Mouse (Mus musculus) forebrain, embryonic 12.5 days (tissue): Measurements from ENCODE around the gene Sh3gl3. TPM values are rescaled to one million over a fixed set of nuclear protein-coding genes. Genes with fewer than 3 reads are reported as not detected.

Experiments used
- ATAC-seq: fragments of 200-750 bp; cut with Nextera tagmentation; 2 replicates; pipeline ENCODE4 v1.8.0; 2017; ENCODE audit warnings: moderate TSS enrichment; ENCODE audit not compliant: low FRiP score
- H3K27ac ChIP-seq: fragments of 300-500 bp; sonication (generic); 2 replicates; pipeline ENCODE4 v1.5.1; 2016; ENCODE audit warnings: mild to moderate bottlenecking
- H3K27me3 ChIP-seq: fragments of 300-500 bp; sonication (generic); 2 replicates; pipeline ENCODE4 v1.6.1; 2016; ENCODE audit warnings: mild to moderate bottlenecking
- H3K36me3 ChIP-seq: fragments of 300-500 bp; sonication (generic); replicated peaks from 2 replicates; pipeline ENCODE4 v1.6.1; 2016; ENCODE audit warnings: mild to moderate bottlenecking
- H3K4me1 ChIP-seq: fragments of 300-500 bp; sonication (generic); 2 replicates; pipeline ENCODE4 v1.6.1; 2016
- H3K4me2 ChIP-seq: fragments of 300-500 bp; sonication (generic); 2 replicates; pipeline ENCODE4 v1.6.1; 2016; ENCODE audit warnings: mild to moderate bottlenecking, moderate library complexity
- H3K4me3 ChIP-seq: fragments of 300-500 bp; sonication (generic); replicated peaks from 2 replicates; pipeline ENCODE4 v1.5.1; 2016; ENCODE audit warnings: mild to moderate bottlenecking
- H3K9ac ChIP-seq: fragments of 300-500 bp; sonication (generic); 2 replicates; pipeline ENCODE4 v1.6.1; 2016; ENCODE audit warnings: mild to moderate bottlenecking
- H3K9me3 ChIP-seq: fragments of 300-500 bp; sonication (generic); 2 replicates; pipeline ENCODE4 v1.6.1; 2016
- WGBS: fragments of 180-500 bp; shearing (Covaris S2); methylation state at CpG from one replicate; pipeline ENCODE4 v1.1.7; 2016; 5-methylcytosine and 5-hydroxymethylcytosine counted together
- polyA plus RNA-seq: library from polyadenylated mRNA; unstranded; fragments of >200 nt; fragmentation: Nextera tagmentation; extraction: Ambion mirVana; gene quantifications from 2 replicates; pipeline ENCODE4 v1.2.1, GENCODE M21; 2016

Gene Sh3gl3
- polyA plus RNA-seq, 1 experiment from 2014 or later, result 20.7 TPM

DNA sequence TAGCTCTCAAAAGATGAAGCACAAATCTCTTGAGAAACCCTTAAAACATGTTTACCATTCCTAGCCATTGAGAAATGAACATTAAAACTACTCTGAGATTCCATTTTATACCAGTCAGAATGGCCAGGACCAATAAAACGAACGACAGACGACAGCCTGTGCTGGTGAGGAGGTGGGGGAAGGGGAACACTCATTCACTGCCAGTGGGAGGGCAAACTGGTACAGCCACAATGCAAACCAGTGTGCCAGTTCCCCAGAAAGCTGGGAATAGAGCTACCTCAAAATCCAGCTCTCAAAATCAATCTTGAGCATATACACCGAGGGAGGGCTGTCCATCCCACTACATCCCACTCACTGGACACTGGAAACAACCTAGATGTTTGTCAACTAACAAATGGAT is 153.6 kb downstream of the Sh3gl3 start:
- H3K4me1 ChIP-seq, result no peaks in the 10 kb centered on the region
- H3K4me3 ChIP-seq, result no peak overlapping the region
- WGBS, result 73% methylated on average over 4 of the region's 4 CpGs
- H3K4me2 ChIP-seq, result no peak overlapping the region
- H3K9ac ChIP-seq, result no peak overlapping the region
- no peak overlapping the region for H3K27ac ChIP-seq
- peaks cover 10% of the 10 kb centered on the region for H3K27me3 ChIP-seq
- no peaks in the 10 kb centered on the region for H3K36me3 ChIP-seq
- ATAC-seq, result no peak
- H3K9me3 ChIP-seq, result no peaks in the 10 kb centered on the region

DNA sequence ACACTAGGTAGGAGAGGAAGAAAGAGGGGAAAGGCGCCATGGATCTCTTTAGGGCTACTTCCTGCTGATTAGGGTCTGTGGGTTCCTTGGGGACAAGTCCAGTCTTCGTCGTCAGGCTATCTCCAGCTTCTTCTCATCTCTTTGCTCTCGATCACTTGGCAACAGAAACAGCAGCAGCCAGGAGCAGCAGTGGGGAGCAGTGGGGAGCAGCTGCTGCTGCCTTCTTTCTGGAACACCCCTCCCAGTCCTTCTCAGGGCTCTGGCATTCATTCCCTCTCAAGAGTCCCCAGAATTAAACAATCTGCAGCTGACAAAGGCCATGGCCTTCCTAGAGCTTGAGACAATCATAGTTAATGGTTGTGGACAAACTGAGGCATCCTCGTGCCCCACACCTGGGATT is 154.2 kb downstream of the Sh3gl3 start:
- H3K36me3 ChIP-seq, result no peaks in the 10 kb centered on the region
- 71% methylated on average over 5 of the region's 5 CpGs for WGBS
- H3K27me3 ChIP-seq, result peaks cover 10% of the 10 kb centered on the region
- no peak overlapping the region for H3K27ac ChIP-seq
- H3K9ac ChIP-seq, result no peak overlapping the region
- H3K4me3 ChIP-seq, result no peak overlapping the region
- no peaks in the 10 kb centered on the region for H3K4me1 ChIP-seq
- no peak for ATAC-seq
- H3K4me2 ChIP-seq, result no peak overlapping the region
- no peaks in the 10 kb centered on the region for H3K9me3 ChIP-seq

DNA sequence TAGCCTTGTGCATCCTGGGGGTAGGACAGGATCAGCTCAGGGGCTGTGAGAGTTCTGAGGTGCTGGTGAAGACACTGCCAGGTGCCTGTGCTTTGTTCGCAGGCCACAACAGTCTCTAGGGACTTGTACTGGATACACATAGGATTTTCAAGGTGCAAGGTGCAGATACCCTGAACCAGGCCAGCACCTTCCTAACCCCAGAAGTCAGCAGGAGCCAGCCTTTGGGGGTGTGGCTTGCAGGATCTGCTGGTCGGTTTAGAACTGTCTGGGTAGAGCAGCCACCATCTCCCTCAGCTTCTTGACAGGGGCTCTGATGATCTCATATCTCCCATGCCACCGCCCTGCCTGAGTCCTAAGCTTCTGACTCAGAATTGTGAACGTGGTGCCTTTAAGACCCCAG is 156.2 kb downstream of the Sh3gl3 start:
- H3K9me3 ChIP-seq, result no peaks in the 10 kb centered on the region
- no peak overlapping the region for H3K4me2 ChIP-seq
- no peak overlapping the region for H3K9ac ChIP-seq
- no peaks in the 10 kb centered on the region; the same call in 1 of the 2 replicates for H3K4me1 ChIP-seq
- WGBS, result 56% methylated on average over 4 of the region's 4 CpGs
- H3K4me3 ChIP-seq, result no peak overlapping the region
- H3K36me3 ChIP-seq, result no peaks in the 10 kb centered on the region
- H3K27me3 ChIP-seq, result peaks cover 28% of the 10 kb centered on the region
- no peak overlapping the region for H3K27ac ChIP-seq
- no peak for ATAC-seq

DNA sequence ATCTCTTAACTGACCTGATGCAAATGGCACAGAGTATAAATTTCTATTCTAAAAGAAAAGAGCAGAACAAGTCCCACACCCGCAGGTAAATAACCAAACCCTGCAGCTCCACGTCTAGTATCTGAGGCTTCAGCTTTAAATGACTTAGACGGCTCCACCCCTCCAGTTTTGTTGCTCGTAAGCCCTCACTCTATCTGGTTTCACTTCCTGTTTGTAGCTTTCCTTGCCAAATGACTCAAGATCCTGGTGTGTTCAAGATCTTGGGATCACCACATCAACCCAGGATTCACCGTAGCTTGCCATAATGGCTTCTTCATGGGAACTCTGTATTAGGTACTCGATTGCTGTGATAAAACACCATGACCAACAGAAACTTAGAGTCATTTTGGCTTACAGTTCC is 157.2 kb downstream of the Sh3gl3 start:
- Histone ChIP-seq H3K27ac (no peak overlapping the region), H3K4me3 (no peak overlapping the region), H3K27me3 (peaks cover 38% of the 10 kb centered on the region), H3K4me2 (no peak overlapping the region), H3K36me3 (no peaks in the 10 kb centered on the region), H3K9ac (no peak overlapping the region), H3K9me3 (no peaks in the 10 kb centered on the region), H3K4me1 (peaks cover 9% of the 10 kb centered on the region)
- no peak for ATAC-seq
- WGBS, result 84% methylated on average over 6 of the region's 6 CpGs

DNA sequence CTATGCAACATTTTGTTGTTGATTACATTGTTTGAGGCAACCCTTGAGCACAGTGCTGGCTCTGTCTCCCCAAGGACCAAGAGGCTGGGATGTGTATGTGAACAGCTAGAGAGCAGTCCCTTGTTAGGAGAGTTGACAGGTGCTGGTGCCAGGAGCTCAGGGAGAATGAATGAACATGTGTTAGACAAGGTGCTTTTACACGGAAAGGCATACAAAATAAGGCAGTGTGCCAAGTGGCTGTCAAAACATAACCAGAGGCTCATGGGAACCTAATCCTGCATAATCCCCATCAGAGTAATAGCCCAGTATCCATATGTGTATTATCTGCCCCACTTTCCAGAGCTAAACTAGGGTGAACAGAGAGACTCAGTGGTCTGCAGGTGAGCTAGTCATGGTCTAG is 160.4 kb downstream of the Sh3gl3 start:
- Histone ChIP-seq H3K4me1 (peaks cover 14% of the 10 kb centered on the region), H3K4me3 (no peak overlapping the region), H3K27me3 (peaks cover 63% of the 10 kb centered on the region), H3K4me2 (no peak overlapping the region), H3K9ac (no peak overlapping the region), H3K9me3 (no peaks in the 10 kb centered on the region), H3K27ac (no peak overlapping the region), H3K36me3 (no peaks in the 10 kb centered on the region)
- ATAC-seq, result no peak
- WGBS, result 48% methylated on average over 1 of the region's 1 CpGs

DNA sequence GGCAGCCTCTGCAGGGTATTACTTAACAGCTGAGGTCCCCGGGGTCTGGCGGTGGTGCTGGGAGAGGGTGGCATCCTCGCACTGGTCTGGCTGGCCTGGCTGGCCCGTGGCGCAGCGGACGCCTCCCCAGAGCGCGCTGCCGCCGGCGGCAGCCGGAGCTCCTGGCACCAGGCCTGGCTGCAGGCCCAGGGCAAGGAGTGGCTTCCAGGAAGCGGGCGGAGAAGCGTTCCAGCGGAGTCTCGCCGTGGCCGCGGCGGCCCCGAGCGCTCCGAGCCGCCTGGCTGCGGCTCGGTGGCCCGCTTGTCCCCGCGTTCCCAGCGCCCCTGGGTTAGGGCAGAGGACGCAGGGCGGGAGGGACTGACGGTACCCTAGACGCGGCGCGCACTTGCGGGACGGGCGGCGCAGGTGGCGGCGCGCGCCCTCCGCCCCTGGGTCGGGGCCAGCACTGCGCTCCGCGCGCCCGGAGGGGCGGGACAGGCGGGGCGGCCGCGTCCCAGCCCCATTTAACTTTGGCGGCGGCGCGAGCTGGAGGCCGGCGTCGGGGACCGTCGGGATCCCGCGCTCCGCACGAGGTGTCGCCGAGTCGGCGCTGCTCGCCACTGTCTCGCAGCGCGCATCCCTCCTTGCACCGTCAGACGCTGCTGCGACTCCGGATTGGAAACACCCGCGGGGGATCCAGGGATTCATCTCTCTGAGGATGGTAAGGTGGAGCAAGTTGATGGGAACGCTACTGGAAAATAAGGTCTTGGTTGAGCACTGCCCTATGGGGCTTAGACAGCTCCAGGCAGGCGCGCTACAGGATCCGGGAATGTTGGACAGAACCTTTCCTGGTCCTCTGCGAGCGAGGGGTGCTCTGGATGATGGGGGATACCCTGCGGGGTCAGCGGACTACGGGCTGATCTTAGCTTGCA is 161.8 kb downstream of the Sh3gl3 start, which contains the start of gene Adamtsl3:
Adamtsl3 (plus strand) TSS at position 484 of the 911 bp plus-strand sequence.
- 1% methylated on average over 61 of the region's 95 CpGs for WGBS
- Histone ChIP-seq H3K4me2 (peak within 1 kb of the TSS; percentile 83), H3K4me1 (peaks cover 14% of the 10 kb centered on the region), H3K9me3 (no peaks in the 10 kb centered on the region), H3K36me3 (no peaks in the 10 kb centered on the region), H3K27ac (no peak within 1 kb of the TSS), H3K27me3 (peaks cover 63% of the 10 kb centered on the region), H3K9ac (peak within 1 kb of the TSS; percentile 51), H3K4me3 (peak within 1 kb of the TSS; percentile 47)
- ATAC-seq, result peak; percentile 68

DNA sequence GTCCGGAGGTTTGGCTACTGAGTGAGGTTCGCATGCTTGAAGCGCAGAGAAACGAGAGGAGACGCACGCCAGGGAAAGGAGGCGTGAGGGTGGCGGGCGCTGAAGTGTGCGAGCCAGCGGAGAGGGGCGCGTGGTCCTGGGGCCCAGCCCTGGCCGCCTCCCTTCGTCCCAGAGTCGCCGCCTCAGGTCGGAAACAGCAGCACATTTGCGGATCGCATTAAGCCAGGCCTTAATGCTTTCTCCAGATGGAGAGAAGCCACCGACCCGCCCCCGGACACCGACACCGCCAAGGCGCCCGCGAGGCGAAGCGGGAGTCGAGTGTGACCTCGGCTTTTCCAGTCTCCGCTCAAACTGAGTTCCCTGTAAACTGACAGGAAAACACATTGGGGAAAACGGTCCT is 162.5 kb downstream of the Sh3gl3 start:
- peak overlapping the region; percentile 47 for H3K4me3 ChIP-seq
- peak overlapping the region; percentile 83 for H3K4me2 ChIP-seq
- peaks cover 61% of the 10 kb centered on the region for H3K27me3 ChIP-seq
- WGBS, result 2% methylated on average over 34 of the region's 34 CpGs
- ATAC-seq, result 0 out of 2 replicates have a peak, but pooled peaks have one; percentile 28
- H3K9ac ChIP-seq, result no peak overlapping the region
- H3K36me3 ChIP-seq, result no peaks in the 10 kb centered on the region
- peaks cover 14% of the 10 kb centered on the region for H3K4me1 ChIP-seq
- no peaks in the 10 kb centered on the region for H3K9me3 ChIP-seq
- H3K27ac ChIP-seq, result no peak overlapping the region

DNA sequence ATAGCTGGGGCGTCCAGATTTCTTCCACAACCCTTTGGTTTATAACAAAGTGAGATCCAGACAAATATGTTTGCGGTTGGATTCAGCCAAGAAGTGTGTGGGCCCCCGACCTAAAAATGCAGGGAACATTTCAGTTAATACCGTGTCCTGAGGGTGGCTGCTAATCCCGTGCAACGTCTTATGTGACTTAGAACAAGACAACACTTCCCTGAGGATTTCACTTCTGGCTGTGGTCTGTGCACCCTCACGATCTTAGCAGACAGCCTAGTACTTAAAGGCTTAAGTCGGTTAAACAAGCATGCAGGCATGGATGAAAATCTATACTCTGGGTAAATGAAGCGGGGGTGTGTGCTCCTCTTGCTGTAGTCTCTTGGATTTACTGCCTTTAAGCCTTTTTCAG is 164.5 kb downstream of the Sh3gl3 start:
- no peaks in the 10 kb centered on the region for H3K36me3 ChIP-seq
- no peak overlapping the region for H3K4me3 ChIP-seq
- no peaks in the 10 kb centered on the region for H3K9me3 ChIP-seq
- no peak overlapping the region for H3K4me2 ChIP-seq
- no peak overlapping the region for H3K9ac ChIP-seq
- H3K27me3 ChIP-seq, result peaks cover 52% of the 10 kb centered on the region
- ATAC-seq, result no peak
- 88% methylated on average over 9 of the region's 9 CpGs for WGBS
- H3K27ac ChIP-seq, result no peak overlapping the region
- H3K4me1 ChIP-seq, result peaks cover 14% of the 10 kb centered on the region

DNA sequence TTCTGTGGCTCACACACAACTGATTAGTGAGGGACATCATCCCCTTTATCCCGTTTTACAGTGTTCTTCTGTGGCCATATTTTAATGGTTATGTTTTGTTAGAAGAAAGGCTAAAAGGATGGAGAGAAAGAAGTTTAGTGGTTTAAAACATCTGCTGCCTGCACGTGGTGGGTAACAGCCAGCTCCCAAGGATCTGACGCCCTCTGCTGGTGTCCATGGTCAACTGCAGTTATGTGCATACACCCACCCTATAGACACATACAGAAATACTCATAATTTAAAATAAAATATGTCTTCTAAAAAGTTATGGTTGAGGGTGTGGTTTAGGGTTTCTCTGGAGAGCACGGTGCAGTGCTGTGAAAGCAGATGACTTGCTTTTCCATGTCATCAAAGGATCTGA is 164.9 kb downstream of the Sh3gl3 start:
- Histone ChIP-seq H3K9me3 (no peaks in the 10 kb centered on the region), H3K27ac (no peak overlapping the region), H3K27me3 (peaks cover 48% of the 10 kb centered on the region), H3K4me3 (no peak overlapping the region), H3K4me1 (peaks cover 14% of the 10 kb centered on the region), H3K9ac (no peak overlapping the region), H3K36me3 (no peaks in the 10 kb centered on the region), H3K4me2 (no peak overlapping the region)
- WGBS, result 84% methylated on average over 4 of the region's 4 CpGs
- no peak for ATAC-seq

DNA sequence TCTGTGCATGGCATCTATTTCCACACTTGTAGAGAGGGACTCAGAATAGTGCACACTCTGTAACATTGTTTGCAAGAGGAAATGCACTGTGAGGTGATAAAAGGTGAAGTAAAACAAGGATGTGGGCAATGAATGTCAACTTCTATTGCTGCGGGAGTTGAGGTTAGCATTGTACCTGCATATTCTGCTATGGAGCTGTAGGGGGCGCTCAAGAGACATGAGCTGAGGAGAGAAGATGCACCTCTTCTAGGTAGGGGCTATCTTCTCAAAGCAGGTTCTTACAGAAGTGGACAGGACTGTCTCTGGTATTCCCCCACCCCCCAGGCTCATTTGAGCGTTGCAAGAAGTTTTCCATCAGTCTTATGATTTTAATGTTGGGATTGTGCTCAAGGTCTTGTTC is 165.6 kb downstream of the Sh3gl3 start:
- H3K36me3 ChIP-seq, result no peaks in the 10 kb centered on the region
- ATAC-seq, result no peak
- H3K4me2 ChIP-seq, result no peak overlapping the region
- no peak overlapping the region for H3K4me3 ChIP-seq
- no peak overlapping the region for H3K9ac ChIP-seq
- peaks cover 14% of the 10 kb centered on the region for H3K4me1 ChIP-seq
- H3K9me3 ChIP-seq, result no peaks in the 10 kb centered on the region
- H3K27ac ChIP-seq, result no peak overlapping the region
- WGBS, result 50% methylated on average over 3 of the region's 3 CpGs
- peaks cover 41% of the 10 kb centered on the region for H3K27me3 ChIP-seq

DNA sequence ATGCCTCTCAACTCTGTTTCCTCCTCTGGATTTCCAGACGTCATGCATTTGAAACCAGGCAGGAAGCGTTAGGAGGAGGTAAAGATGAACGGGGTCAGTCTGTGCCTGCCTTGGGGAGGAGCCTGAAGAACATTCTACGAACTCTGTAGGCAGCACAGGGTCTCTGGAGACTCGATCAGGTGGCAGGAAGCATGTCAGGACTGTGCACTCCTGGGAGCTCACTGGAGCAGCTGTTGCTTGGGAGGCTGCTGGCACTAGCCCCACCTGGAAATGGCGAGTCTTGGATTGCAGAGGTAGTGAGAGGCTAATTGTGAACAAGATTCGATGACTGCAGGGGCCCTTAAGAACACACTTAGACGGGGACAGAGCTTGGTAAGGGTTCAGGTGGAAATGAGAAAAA is 167.8 kb downstream of the Sh3gl3 start:
- H3K4me1 ChIP-seq, result no peaks in the 10 kb centered on the region; the same call in 1 of the 2 replicates
- H3K27me3 ChIP-seq, result peaks cover 19% of the 10 kb centered on the region
- H3K36me3 ChIP-seq, result no peaks in the 10 kb centered on the region
- ATAC-seq, result no peak
- no peak overlapping the region for H3K9ac ChIP-seq
- H3K4me2 ChIP-seq, result no peak overlapping the region
- 52% methylated on average over 8 of the region's 8 CpGs for WGBS
- no peak overlapping the region for H3K4me3 ChIP-seq
- H3K27ac ChIP-seq, result no peak overlapping the region
- no peaks in the 10 kb centered on the region for H3K9me3 ChIP-seq

DNA sequence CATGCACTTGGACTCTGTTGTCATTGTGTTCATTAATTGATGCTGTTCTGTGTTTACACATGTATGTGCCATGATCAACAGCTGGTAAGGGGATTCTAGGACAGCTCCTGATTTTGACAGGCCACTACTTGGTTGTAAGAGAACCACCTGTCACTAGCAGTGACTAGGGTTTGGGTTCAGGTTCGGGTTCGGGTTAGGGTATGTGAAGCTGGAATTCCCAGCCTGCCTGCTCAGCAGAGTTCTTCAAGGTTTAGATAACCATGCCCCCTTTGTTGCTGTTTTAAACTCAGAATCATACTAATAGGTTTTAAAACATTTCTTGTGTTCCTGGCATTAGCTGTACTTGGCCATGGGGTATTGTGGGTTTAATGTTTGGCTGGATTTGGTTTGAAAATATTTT is 173.1 kb downstream of the Sh3gl3 start:
- Histone ChIP-seq H3K27me3 (no peaks in the 10 kb centered on the region), H3K4me1 (no peaks in the 10 kb centered on the region)

DNA sequence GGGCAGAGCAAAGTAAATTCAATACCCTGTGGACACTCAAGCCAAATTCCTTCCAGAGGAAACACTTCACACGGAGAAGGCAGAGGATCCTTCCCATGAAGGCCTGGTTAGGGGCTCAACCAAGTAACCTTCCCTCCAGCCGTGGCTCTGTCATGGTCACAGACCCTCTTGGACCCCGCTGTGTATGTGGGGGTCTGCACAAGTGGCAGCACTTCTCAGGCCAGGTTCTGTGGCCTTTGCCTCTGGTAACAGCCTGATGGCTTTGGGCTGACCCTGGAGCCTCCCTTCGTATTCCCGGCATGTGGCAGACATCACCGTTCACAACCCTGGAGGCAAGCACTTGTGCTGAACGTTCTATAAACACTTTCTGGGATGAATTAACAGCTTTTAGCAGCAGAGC is 176.2 kb downstream of the Sh3gl3 start:
- H3K9me3 ChIP-seq, result no peaks in the 10 kb centered on the region
- no peak overlapping the region for H3K27ac ChIP-seq
- no peak overlapping the region for H3K9ac ChIP-seq
- no peak for ATAC-seq
- no peaks in the 10 kb centered on the region for H3K36me3 ChIP-seq
- H3K4me3 ChIP-seq, result no peak overlapping the region
- no peaks in the 10 kb centered on the region for H3K27me3 ChIP-seq
- WGBS, result 88% methylated on average over 7 of the region's 7 CpGs
- H3K4me2 ChIP-seq, result no peak overlapping the region
- no peaks in the 10 kb centered on the region for H3K4me1 ChIP-seq

More for the DNA sequence above, 173.1 kb downstream of the Sh3gl3 start:
- Histone ChIP-seq H3K4me3 (no peak overlapping the region), H3K4me2 (no peak overlapping the region), H3K9ac (no peak overlapping the region), H3K36me3 (no peaks in the 10 kb centered on the region), H3K27ac (no peak overlapping the region), H3K9me3 (no peaks in the 10 kb centered on the region)
- 85% methylated on average over 2 of the region's 2 CpGs for WGBS
- no peak for ATAC-seq
